ENCODE assay signal across 8 mouse cellular contexts in the genomic region with DNA sequence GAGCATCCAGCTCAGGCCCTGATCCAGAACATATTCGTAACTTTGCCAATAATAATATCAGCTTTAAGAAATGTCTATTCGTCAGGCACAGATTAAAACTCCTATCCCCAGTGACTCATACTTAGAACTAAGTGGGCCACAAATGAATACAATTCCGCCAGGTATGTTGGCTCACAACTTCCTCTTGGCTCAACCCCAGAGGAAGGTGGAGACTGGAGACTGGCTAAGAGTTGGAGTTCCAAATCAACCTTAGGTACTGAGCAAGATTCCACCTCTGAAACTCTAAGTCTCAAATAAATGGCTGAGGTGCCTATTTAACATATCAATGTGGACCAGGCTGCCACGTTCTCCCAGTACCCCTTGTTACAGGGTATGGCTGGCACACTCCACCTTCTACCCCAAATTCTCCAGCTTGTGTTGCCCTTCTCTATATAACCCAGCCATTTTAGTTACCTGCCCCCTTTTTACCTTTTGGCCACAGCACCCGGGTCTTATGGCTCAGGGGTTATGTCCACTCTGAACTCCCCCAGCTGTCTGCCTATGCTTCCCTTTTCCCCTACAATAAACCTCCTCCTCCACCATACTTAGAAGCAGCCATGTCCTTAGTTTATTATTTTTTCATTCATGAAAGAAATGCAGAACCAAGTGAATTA. TPM values are rescaled to one million over a fixed set of nuclear protein-coding genes. Genes with fewer than 3 reads are reported as not detected.
A peak's percentile ranks its signal among the peaks of the same experiment; 100 is the strongest.
DNase-seq lines count a peak whose midpoint lies in the region; ATAC-seq and TF ChIP-seq lines count a peak whose summit lies in the region.

No protein-coding gene starts in this region.

- H3K36me3 ChIP-seq in hindbrain, embryonic 12.5 days, result peaks cover 26% of the 10 kb centered on the region
- peaks cover 19% of the 10 kb centered on the region for H3K36me3 ChIP-seq in stomach, embryonic 15.5 days

- peak; percentile 30 for ATAC-seq in hindbrain, embryonic 12.5 days (ENCODE audit: low FRiP score)
- ATAC-seq in stomach, embryonic 15.5 days (ENCODE audit: insufficient read depth, low FRiP score, low read depth), result no peak

- TF ChIP-seq CTCF in lung, adult 2 months (IDR thresholded peaks at IDR 0.05; ENCODE audit: insufficient read depth, low read length), result no peak

- no peaks in the 10 kb centered on the region for H3K9me3 ChIP-seq in hindbrain, embryonic 12.5 days (replicated peaks)
- no peaks in the 10 kb centered on the region for H3K9me3 ChIP-seq in stomach, embryonic 15.5 days

- peak; percentile 5 for DNase-seq in adrenal gland, adult 2 months
- DNase-seq in adrenal gland, adult 18-20 months (ENCODE audit: low spot score in 2 of 2), result no peak
- DNase-seq in urinary bladder, postnatal 25 days (ENCODE audit: low spot score), result peak; percentile 6
- no peak for DNase-seq in urinary bladder, postnatal 10 days (ENCODE audit: low spot score)
- DNase-seq in lung, adult 2 months, result peak; percentile 5
- no peak for DNase-seq in right cerebral cortex, adult 2 months (ENCODE audit: low spot score in 2 of 2)

- H3K27me3 ChIP-seq in hindbrain, embryonic 12.5 days, result peaks cover 4% of the 10 kb centered on the region; the same call in 1 of the 2 replicates
- no peaks in the 10 kb centered on the region for H3K27me3 ChIP-seq in stomach, embryonic 15.5 days (replicated peaks)

- TF ChIP-seq POLR2A in lung, adult 2 months (IDR thresholded peaks at IDR 0.05; ENCODE audit: borderline replicate concordance, extremely low read depth, low read depth, low read length), result no peak

- 68% methylated on average over 5 of the region's 5 CpGs for WGBS in hindbrain, embryonic 12.5 days
- WGBS in lung, adult 2 months, result 60% methylated on average over 5 of the region's 5 CpGs
- WGBS in stomach, embryonic 15.5 days, result 64% methylated on average over 5 of the region's 5 CpGs

- H3K4me3 ChIP-seq in hindbrain, embryonic 12.5 days, result peak overlapping the region; percentile 51
- H3K4me3 ChIP-seq in lung, adult 2 months (replicated peaks; ENCODE audit: extremely low read depth, low read depth, low read length), result peak overlapping the region; percentile 30
- peak overlapping the region; percentile 61 for H3K4me3 ChIP-seq in stomach, embryonic 15.5 days (replicated peaks)

- H3K4me1 ChIP-seq in hindbrain, embryonic 12.5 days, result peaks cover 5% of the 10 kb centered on the region
- H3K4me1 ChIP-seq in lung, adult 2 months (ENCODE audit: control insufficient read depth, insufficient read depth, low read length), result peaks cover 4% of the 10 kb centered on the region; the same call in 1 of the 2 replicates
- no peaks in the 10 kb centered on the region for H3K4me1 ChIP-seq in stomach, embryonic 15.5 days

- peak overlapping the region; percentile 53 for H3K9ac ChIP-seq in hindbrain, embryonic 12.5 days
- no peak overlapping the region for H3K9ac ChIP-seq in stomach, embryonic 15.5 days

- H3K4me2 ChIP-seq in hindbrain, embryonic 12.5 days (replicated peaks), result peak overlapping the region; percentile 53
- peak overlapping the region; percentile 52 for H3K4me2 ChIP-seq in stomach, embryonic 15.5 days

- H3K27ac ChIP-seq in hindbrain, embryonic 12.5 days, result no peak overlapping the region
- H3K27ac ChIP-seq in stomach, embryonic 15.5 days, result no peak overlapping the region; the same call in 1 of the 2 replicates

RNA-seq across cellular contexts. Expression of a gene that starts 0.5 kb away (rescaled TPM):
- total RNA-seq in adrenal gland, adult 2 months (2021), result 10 to 100 TPM in 1 of 2 experiments, 1 to 10 TPM in 1; 9.7 to 13.9 TPM
- polyA plus RNA-seq in adrenal gland, adult 2 months (2012; rRNA removed), result 3.3 and 4.3 TPM in 2 replicates
- total RNA-seq in adrenal gland, adult 18-20 months (2021), result 10 to 100 TPM in 1 of 2 experiments, 1 to 10 TPM in 1; 9.3 to 10.7 TPM
- 23.5 and 23.8 TPM in 2 replicates for polyA plus RNA-seq in hindbrain, embryonic 12.5 days (2016; fragmentation: Nextera tagmentation; extraction: Ambion mirVana)
- polyA plus RNA-seq in lung, adult 2 months (2012; rRNA removed), result 4.4 and 6.0 TPM in 2 replicates
- 14.6 and 15.3 TPM in 2 replicates for polyA plus RNA-seq in stomach, embryonic 15.5 days (2015; fragmentation: Nextera tagmentation; extraction: Ambion mirVana)

RNA-seq across cellular contexts. Expression of a gene that starts 17.5 kb away (rescaled TPM):
- total RNA-seq in adrenal gland, adult 2 months (2021), result not detected
- polyA plus RNA-seq in adrenal gland, adult 2 months (2012; rRNA removed), result not detected in 2 replicates
- not detected for total RNA-seq in adrenal gland, adult 18-20 months (2021)
- not detected in 2 replicates for polyA plus RNA-seq in hindbrain, embryonic 12.5 days (2016; fragmentation: Nextera tagmentation; extraction: Ambion mirVana)
- not detected in 2 replicates for polyA plus RNA-seq in lung, adult 2 months (2012; rRNA removed)
- not detected in 2 replicates for polyA plus RNA-seq in stomach, embryonic 15.5 days (2015; fragmentation: Nextera tagmentation; extraction: Ambion mirVana)

RNA-seq across cellular contexts. Expression of a gene that starts 38.4 kb away (rescaled TPM):
- total RNA-seq in adrenal gland, adult 2 months (2021), result not detected
- polyA plus RNA-seq in adrenal gland, adult 2 months (2012; rRNA removed), result not detected in 2 replicates
- not detected for total RNA-seq in adrenal gland, adult 18-20 months (2021)
- not detected in 2 replicates for polyA plus RNA-seq in hindbrain, embryonic 12.5 days (2016; fragmentation: Nextera tagmentation; extraction: Ambion mirVana)
- polyA plus RNA-seq in lung, adult 2 months (2012; rRNA removed), result not detected in 2 replicates
- polyA plus RNA-seq in stomach, embryonic 15.5 days (2015; fragmentation: Nextera tagmentation; extraction: Ambion mirVana), result not detected in 2 replicates

Comparison
In these comparisons a context has a peak if more than half of its experiments do, and no peak if none do; other contexts are left out.
1. DNase-seq: peak in adrenal gland, adult 2 months (single experiment), urinary bladder, postnatal 25 days (single experiment) and lung, adult 2 months (single experiment); none in adrenal gland, adult 18-20 months (0 of 2), urinary bladder, postnatal 10 days (single experiment) and right cerebral cortex, adult 2 months (0 of 2).
2. Peak in every context shown above with its lines, with median percentiles within 50 percentile points of each other: H3K4me3 ChIP-seq.